Mouse (Mus musculus) thymus, adult 18-20 months (tissue): ENCODE measurements around the gene Sec61b.

ENCODE experiments used
- DNase-seq, 2 experiments: peaks; one replicate each; pipeline ENCODE4 v3.0.0; 2022; ENCODE audit warnings: mixed read lengths in 2 of 2

Gene Sec61b

DNA sequence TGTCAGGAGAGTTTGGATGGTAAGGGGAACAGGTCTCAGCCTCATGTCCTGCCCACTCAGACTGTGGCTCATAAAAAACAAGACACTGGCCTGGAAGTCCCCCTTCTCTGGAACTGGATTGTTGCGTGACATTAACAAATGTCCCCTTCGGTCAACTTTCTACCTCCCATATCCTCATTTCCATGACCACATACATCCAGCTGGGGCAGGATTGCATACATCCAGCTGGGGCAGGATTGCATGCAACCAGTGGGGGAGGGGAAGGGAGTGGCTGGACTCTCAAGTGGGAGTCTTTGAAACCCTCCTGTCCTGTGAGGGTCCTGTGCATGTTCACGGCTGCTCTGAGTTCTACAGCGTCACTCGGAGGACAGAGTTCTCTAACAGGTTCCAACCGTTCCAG, 16.8 kb downstream of the Sec61b start:
- DNase-seq, result no peak

- no peak for DNase-seq
These were observed 18.0 kb downstream of the Sec61b start for GRCm38 (mm10) chr4:47492311-47493086.

DNA sequence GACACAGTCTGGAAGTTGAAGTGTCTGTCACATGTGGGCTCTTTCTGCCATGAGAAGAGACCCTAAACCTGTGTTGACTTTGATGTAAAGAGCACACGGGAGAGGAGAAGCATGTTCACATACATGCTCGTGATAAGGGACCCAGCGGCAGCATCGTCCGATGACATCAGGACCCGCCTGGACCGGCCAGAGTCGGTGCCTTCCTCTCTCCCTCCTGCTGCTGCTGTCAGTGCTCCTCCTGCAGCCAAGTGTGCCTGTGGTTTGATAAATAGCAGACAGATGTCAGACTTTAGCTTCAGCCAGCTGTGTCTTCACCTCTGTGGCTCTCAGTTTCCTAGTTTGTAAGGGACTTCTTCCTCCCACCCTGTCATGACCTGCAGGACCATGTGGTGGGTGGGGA, 19.0 kb downstream of the Sec61b start:
- DNase-seq, result no peak

GRCm38 (mm10) chr4:47494137-47494536, 19.7 kb downstream of the Sec61b start:
- no peak for DNase-seq

DNA sequence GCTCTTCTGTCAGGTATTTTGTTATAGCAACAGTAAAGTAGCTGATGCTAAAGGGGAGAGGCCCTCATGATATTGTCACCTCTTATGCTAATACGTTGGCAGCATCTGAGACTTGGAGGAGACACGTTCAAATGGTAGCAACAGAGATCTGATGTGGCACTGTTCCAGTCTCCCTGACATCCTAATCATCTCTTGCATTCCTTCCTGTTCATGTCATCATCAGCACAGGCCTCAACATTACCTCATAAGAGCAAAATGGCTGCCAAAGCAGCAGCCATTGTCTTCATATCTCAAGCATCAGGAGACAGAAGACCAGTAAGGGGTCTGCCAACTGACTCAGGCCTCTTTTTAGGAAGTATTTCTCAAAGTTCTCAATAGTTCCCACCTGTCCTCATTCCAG, 20.2 kb downstream of the Sec61b start:
- no peak for DNase-seq

DNA sequence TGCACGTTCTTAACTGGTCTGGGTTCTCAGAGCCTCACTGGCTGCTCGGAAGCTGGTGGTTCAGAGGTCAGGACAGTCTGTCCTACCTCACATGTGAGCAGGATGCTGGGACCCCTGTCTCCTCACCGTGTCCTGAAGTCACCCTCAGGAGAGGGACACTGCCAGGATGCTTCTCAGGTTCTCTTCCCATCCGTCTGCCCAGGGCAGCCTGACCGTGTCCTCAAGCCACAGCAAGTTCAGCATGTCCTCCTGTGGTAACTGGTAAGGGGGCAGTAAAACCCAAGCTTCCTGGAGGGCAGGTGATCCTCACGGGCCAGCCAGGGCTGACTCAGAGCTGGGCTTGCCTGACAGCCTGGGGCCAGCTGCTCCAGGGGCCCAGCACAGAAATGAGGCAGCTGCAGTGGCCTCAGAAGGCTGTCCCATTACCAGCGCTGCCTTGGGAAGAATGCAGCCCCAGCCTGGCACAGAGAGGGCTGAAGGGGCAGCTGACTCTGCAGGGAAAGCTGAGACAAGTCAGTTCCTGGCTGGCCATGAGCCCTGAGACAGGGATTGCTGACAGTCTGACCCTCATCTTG, 23.4 kb downstream of the Sec61b start:
- DNase-seq, result no peak

DNA sequence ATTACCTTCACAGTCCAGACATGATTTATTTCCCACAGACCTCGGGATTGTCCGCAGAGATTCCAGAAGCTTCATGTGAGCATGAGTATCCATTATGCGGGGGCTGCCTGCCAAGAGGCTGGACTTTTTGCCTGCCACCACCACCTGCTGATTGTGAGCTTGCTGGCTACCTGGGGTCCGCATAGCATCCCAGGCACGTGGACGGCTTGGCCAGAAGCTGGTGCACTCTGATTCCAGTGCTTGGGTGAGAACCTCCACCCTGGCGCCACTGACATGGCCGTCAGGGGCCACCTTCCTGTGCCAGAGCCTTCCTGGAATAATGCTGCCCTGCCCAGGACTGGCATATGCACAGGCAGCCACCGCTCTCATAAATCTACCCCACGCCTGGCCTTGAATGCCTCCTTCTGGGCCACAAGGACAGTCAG, 24.7 kb downstream of the Sec61b start:
- DNase-seq, result no peak

- DNase-seq, result peak in 1 of 2 experiments; percentile 17
These were observed 28.1 kb downstream of the Sec61b start for GRCm38 (mm10) chr4:47502546-47502971.

- no peak for DNase-seq
These were observed 28.6 kb downstream of the Sec61b start for GRCm38 (mm10) chr4:47503045-47503444.

DNA sequence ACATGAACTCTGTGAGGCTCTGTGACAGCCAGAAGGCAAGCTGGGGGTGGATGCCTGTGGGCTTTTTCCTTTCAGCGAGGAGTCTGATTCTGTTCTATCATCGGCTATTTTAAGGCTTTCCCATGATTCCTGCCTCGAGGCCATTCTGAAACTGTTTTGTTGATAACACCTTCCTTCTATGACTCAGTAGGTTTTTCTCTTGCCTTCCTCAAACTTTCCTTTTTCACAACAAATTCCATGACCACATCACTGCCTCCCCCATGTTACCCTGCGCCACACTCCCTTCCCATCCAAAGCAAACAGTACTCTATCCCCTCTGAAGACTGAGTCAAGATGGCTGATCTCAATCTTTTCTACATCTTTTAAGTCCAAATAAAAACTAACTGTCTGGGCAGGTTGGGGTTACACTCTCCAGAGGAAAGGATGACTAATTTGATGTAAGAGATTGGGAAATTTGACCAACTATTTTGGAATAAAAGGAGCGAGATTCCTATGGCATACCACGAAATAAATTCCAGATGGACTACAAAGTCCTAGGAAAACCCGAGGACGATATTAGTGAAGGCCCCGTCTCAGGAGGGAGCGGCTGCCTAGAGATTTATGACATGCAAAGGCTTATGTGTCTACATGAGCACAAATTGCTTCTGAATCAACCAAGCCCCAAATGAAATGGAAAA, 30.5 kb downstream of the Sec61b start:
- DNase-seq, result no peak

GRCm38 (mm10) chr4:47518551-47519181, 44.2 kb downstream of the Sec61b start:
- no peak for DNase-seq

- no peak for DNase-seq
These were observed 45.6 kb downstream of the Sec61b start for GRCm38 (mm10) chr4:47520076-47520475.

DNA sequence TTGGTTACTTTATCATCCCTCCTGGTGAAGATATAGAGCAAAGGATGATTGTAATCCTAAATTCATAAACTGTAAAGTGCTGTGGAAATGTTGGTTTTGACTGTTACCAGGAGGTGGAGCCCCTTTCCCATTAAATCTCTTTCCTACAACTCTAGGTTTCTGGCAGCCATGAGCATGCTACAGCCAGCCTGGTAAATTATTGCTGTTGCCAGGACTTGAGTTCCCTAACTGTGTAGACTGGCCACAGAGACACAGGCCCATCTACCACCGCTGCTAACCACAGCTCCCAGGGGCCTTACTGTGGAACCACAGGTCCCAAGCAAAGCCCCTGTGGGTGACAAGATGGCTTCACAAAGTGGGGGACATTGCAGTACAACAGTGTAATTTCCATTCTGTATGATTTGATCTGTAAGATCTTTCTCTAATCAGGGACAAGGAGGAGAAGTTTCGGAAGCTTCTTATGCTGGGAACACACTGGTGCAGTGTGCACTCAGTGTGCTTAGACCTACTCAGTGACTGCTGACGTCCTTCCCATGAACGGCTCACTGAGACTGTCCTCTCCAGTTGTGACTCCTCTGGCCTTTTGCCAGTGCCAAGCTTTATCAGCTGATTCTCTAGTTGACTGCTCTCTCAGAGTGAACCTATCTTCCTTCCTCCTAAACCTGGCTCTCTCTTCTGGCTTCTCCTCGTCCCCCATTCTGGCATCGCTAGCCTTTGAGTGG, 47.6 kb downstream of the Sec61b start:
- DNase-seq, result no peak

DNA sequence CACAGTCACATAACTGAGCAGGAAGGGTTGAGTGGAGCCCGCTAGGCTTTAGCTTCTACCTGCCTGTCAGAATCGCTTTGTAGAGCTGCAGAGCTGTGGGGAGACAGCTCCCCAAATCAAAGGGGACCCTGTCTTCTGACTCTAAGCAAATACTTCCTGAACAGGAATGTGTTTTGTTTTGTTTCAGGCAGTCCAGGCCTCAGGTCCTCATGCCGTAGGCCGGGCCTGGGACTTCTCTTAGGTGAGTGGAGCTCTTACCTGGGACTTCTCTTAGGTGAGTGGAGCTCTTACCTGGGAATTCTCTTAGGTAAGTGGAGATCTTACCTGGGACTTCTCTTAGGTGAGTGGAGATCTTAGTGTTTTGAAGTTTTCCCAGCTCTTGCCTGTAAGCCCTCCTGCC, 55.4 kb downstream of the Sec61b start:
- DNase-seq, result no peak
